Mouse (Mus musculus): ENCODE results near the gene Tcf3. TPM values are rescaled to one million over a fixed set of nuclear protein-coding genes. Genes with fewer than 3 reads are reported as not detected.

Tcf3 gene
- total and polyA plus RNA-seq, 2 experiments: 6.4 to 20.2 TPM

GRCm38 (mm10) chr10:80431570-80432386 lies 1.7 kb downstream of the Tcf3 start:
- 53% methylated on average over 16 of the region's 16 CpGs for WGBS
- TF ChIP-seq CTCF (IDR thresholded peaks at IDR 0.05; ENCODE audit: low read depth, low read length): no peak
- TF ChIP-seq POLR2A (IDR thresholded peaks at IDR 0.05; ENCODE audit: extremely low read depth, insufficient read depth, low read length): no peak
- H3K4me1 ChIP-seq (ENCODE audit: control insufficient read depth, insufficient read depth, low read length): peaks cover 12% of the 10 kb centered on the region
- H3K27me3 ChIP-seq (ENCODE audit: control insufficient read depth, insufficient read depth, low read length): no peaks in the 10 kb centered on the region
- H3K9ac ChIP-seq (ENCODE audit: low read depth, low read length): 0 out of 2 replicates have a peak overlapping the region, but pooled peaks have one; percentile 11
- H3K36me3 ChIP-seq (ENCODE audit: control insufficient read depth, insufficient read depth, low read length): no peaks in the 10 kb centered on the region
- no peak for DNase-seq (ENCODE audit: extremely low read depth, low read depth, low spot score)
- H3K79me2 ChIP-seq (ENCODE audit: control insufficient read depth, insufficient read depth, low read length): peaks cover 9% of the 10 kb centered on the region; the same call in 1 of the 2 replicates
- H3K27ac ChIP-seq (replicated peaks; ENCODE audit: insufficient read depth, low read depth, low read length): no peak overlapping the region
- H3K4me3 ChIP-seq (ENCODE audit: insufficient read depth, low read depth, low read length): 0 out of 2 replicates have a peak overlapping the region, but pooled peaks have one; percentile 6

GRCm38 (mm10) chr10:80430375-80430980 lies 3.0 kb downstream of the Tcf3 start:
- no peak for DNase-seq (ENCODE audit: extremely low read depth, low read depth, low spot score)
- peaks cover 9% of the 10 kb centered on the region; the same call in 1 of the 2 replicates for H3K79me2 ChIP-seq (ENCODE audit: control insufficient read depth, insufficient read depth, low read length)
- H3K36me3 ChIP-seq (ENCODE audit: control insufficient read depth, insufficient read depth, low read length): peaks cover 2% of the 10 kb centered on the region; the same call in 1 of the 2 replicates
- WGBS: 81% methylated on average over 8 of the region's 8 CpGs
- no peak overlapping the region for H3K4me3 ChIP-seq (ENCODE audit: insufficient read depth, low read depth, low read length)
- no peaks in the 10 kb centered on the region for H3K27me3 ChIP-seq (ENCODE audit: control insufficient read depth, insufficient read depth, low read length)
- H3K4me1 ChIP-seq (ENCODE audit: control insufficient read depth, insufficient read depth, low read length): peaks cover 9% of the 10 kb centered on the region
- H3K27ac ChIP-seq (replicated peaks; ENCODE audit: insufficient read depth, low read depth, low read length): no peak overlapping the region
- TF ChIP-seq POLR2A (IDR thresholded peaks at IDR 0.05; ENCODE audit: extremely low read depth, insufficient read depth, low read length): no peak
- no peak for TF ChIP-seq CTCF (IDR thresholded peaks at IDR 0.05; ENCODE audit: low read depth, low read length)
- no peak overlapping the region for H3K9ac ChIP-seq (ENCODE audit: low read depth, low read length)

GRCm38 (mm10) chr10:80429800-80430199 lies 3.6 kb downstream of the Tcf3 start:
- Histone ChIP-seq H3K4me3 (ENCODE audit: insufficient read depth, low read depth, low read length) (no peak overlapping the region), H3K79me2 (ENCODE audit: control insufficient read depth, insufficient read depth, low read length) (peaks cover 9% of the 10 kb centered on the region; the same call in 1 of the 2 replicates), H3K4me1 (ENCODE audit: control insufficient read depth, insufficient read depth, low read length) (peaks cover 8% of the 10 kb centered on the region), H3K36me3 (ENCODE audit: control insufficient read depth, insufficient read depth, low read length) (peaks cover 9% of the 10 kb centered on the region), H3K27ac (replicated peaks; ENCODE audit: insufficient read depth, low read depth, low read length) (no peak overlapping the region), H3K9ac (ENCODE audit: low read depth, low read length) (no peak overlapping the region), H3K27me3 (ENCODE audit: control insufficient read depth, insufficient read depth, low read length) (no peaks in the 10 kb centered on the region)
- DNase-seq (ENCODE audit: extremely low read depth, low read depth, low spot score): no peak
- WGBS: 96% methylated on average over 8 of the region's 8 CpGs
- TF ChIP-seq POLR2A (IDR thresholded peaks at IDR 0.05; ENCODE audit: extremely low read depth, insufficient read depth, low read length) (no peak), CTCF (IDR thresholded peaks at IDR 0.05; ENCODE audit: low read depth, low read length) (no peak)

GRCm38 (mm10) chr10:80425041-80425440 lies 8.4 kb downstream of the Tcf3 start:
- Histone ChIP-seq H3K36me3 (ENCODE audit: control insufficient read depth, insufficient read depth, low read length) (peaks cover 11% of the 10 kb centered on the region), H3K79me2 (ENCODE audit: control insufficient read depth, insufficient read depth, low read length) (no peaks in the 10 kb centered on the region), H3K27me3 (ENCODE audit: control insufficient read depth, insufficient read depth, low read length) (no peaks in the 10 kb centered on the region), H3K27ac (replicated peaks; ENCODE audit: insufficient read depth, low read depth, low read length) (no peak overlapping the region), H3K9ac (ENCODE audit: low read depth, low read length) (no peak overlapping the region), H3K4me1 (ENCODE audit: control insufficient read depth, insufficient read depth, low read length) (peaks cover 4% of the 10 kb centered on the region), H3K4me3 (ENCODE audit: insufficient read depth, low read depth, low read length) (no peak overlapping the region)
- 92% methylated on average over 3 of the region's 3 CpGs for WGBS
- no peak for DNase-seq (ENCODE audit: extremely low read depth, low read depth, low spot score)
- TF ChIP-seq POLR2A (IDR thresholded peaks at IDR 0.05; ENCODE audit: extremely low read depth, insufficient read depth, low read length) (no peak), CTCF (IDR thresholded peaks at IDR 0.05; ENCODE audit: low read depth, low read length) (no peak)

GRCm38 (mm10) chr10:80423562-80423961 lies 9.9 kb downstream of the Tcf3 start:
- H3K4me3 ChIP-seq (ENCODE audit: insufficient read depth, low read depth, low read length): no peak overlapping the region
- peaks cover 4% of the 10 kb centered on the region for H3K4me1 ChIP-seq (ENCODE audit: control insufficient read depth, insufficient read depth, low read length)
- H3K27ac ChIP-seq (replicated peaks; ENCODE audit: insufficient read depth, low read depth, low read length): no peak overlapping the region
- H3K9ac ChIP-seq (ENCODE audit: low read depth, low read length): no peak overlapping the region
- no peaks in the 10 kb centered on the region for H3K27me3 ChIP-seq (ENCODE audit: control insufficient read depth, insufficient read depth, low read length)
- H3K36me3 ChIP-seq (ENCODE audit: control insufficient read depth, insufficient read depth, low read length): peaks cover 11% of the 10 kb centered on the region
- 55% methylated on average over 4 of the region's 4 CpGs for WGBS
- no peaks in the 10 kb centered on the region for H3K79me2 ChIP-seq (ENCODE audit: control insufficient read depth, insufficient read depth, low read length)
- no peak for DNase-seq (ENCODE audit: extremely low read depth, low read depth, low spot score)
- TF ChIP-seq CTCF (IDR thresholded peaks at IDR 0.05; ENCODE audit: low read depth, low read length) (no peak), POLR2A (IDR thresholded peaks at IDR 0.05; ENCODE audit: extremely low read depth, insufficient read depth, low read length) (no peak)

All from liver, adult 2 months (tissue).